Mouse (Mus musculus): Measurements from ENCODE around the gene Srsf3. TPM values are rescaled to one million over a fixed set of nuclear protein-coding genes. Genes with fewer than 3 reads are reported as not detected.

Srsf3 gene
- polyA plus RNA-seq (2017; shearing (Covaris generic)), result 589 TPM

DNA sequence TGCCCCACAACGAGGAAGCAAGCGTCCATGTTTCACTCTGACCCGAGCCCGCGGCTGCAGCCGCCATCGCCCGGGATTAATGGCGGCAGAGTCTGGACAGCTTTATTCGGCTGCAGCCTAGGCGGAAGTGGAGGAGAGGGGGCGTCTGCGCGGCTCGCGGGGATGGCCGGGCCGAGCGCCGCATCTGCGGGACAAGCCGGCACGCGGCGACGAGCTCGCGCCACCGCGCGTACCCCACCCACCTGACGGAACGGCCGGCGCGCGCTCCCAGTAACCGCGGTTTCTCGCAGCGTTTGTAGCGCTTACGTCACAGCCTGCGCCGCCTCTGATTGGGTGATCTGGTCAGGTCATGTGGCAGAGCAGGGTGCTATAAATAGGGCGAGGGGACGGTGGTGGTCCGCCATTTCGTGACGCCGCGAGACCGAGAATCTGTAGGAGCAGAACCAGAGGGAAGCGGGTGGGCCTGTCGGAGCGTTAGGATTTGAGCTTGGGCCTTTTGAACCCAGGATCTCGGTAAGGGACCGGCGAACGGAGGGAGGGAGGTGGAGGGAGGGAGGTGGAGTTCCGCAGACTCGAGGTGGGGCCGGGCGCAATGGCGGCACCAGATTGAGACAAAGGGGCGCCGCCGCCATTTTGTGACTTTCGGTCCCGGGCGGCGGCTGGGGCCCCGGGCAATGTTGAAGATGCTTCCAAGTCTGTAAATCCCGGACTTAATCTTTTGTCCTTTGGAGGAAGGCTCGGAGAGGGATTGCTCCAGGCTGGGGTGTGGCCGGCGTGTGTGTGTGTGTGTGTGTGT lies at the start of gene Srsf3:
TSS of gene Srsf3 (plus strand) at position 355 of the 796 bp plus-strand sequence.

DNA sequence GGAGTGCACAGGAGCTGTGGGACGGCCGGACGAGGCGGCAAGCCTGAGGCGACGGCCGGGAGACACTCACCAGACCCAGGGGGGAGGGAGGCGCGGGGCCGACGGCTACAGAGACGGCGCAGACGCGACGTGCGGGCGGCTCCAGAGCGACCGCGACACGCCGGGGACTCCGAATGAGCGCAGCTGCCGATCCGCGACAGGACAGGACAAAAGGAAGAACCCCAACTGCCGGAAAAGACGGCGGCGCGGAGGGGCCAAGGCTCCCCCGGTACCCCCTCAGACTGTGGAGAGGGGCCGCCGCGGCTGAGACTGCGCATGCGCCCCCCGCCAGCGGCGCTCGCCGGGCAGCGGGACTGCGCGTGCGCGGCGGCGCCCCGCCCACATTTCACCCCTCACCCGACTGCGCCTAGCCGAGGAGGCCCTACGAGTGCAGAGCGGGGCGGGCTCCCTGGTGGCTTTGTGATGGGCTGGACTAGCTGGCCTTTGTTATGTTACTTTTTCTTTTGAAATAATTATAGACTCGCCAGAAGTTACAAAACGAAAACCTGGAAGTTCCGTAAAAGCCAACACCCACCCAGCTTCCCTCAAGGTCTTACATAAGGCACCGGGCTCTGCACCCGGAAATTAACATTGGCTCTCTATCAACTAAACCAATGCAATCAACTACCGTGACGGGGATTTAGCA lies 24.6 kb upstream of the Srsf3 start, which contains the start of gene Stk38:
TSS of gene Stk38 (minus strand) at position 355 of the 685 bp plus-strand sequence.

DNA sequence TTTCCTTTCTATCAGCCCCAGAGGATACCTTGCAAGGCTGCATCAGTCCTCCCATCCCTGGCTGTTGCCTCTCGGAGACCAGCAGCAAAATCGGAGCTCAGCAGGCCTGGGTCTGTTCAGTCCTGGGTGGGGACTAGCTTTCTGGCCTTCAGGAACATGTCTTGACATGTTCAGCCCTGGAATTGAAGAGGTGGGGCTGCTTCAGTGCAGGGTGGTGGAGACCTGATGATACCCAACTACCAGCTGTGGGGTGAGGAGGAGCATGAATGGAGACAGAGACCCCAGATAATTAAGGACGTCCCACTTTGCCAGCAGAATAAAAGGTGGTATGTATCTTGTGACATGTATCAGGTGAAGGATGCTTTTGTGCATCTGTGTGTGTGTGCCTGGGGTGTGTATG lies 58.3 kb downstream of the Srsf3 start, which contains the start of gene Cdkn1a:
TSS of gene Cdkn1a (plus strand) at position 201 of the 400 bp plus-strand sequence.

Other genes with a start within 250 kb of the Srsf3 start
- gene Brpf3, start 231.5 kb upstream of the Srsf3 start, polyA plus RNA-seq (2017; shearing (Covaris generic)), result 2.5 TPM
- not detected for gene Pnpla1, start 174.2 kb upstream of the Srsf3 start, polyA plus RNA-seq (2017; shearing (Covaris generic))
- 3.5 TPM for gene 4930539E08Rik, start 117.3 kb upstream of the Srsf3 start, polyA plus RNA-seq (2017; shearing (Covaris generic))
- not detected for gene Pxt1, start 88.8 kb upstream of the Srsf3 start, polyA plus RNA-seq (2017; shearing (Covaris generic))
- 111 TPM for gene Kctd20, start 80.7 kb upstream of the Srsf3 start, polyA plus RNA-seq (2017; shearing (Covaris generic))
- gene Stk38, start 24.6 kb upstream of the Srsf3 start, polyA plus RNA-seq (2017; shearing (Covaris generic)), result 292 TPM
- 3.9 TPM for gene Cdkn1a, start 58.3 kb downstream of the Srsf3 start, polyA plus RNA-seq (2017; shearing (Covaris generic))
- not detected for gene Rab44, start 81.5 kb downstream of the Srsf3 start, polyA plus RNA-seq (2017; shearing (Covaris generic))
- gene Cpne5, start 205.5 kb downstream of the Srsf3 start, polyA plus RNA-seq (2017; shearing (Covaris generic)), result 1.1 TPM
- 98.4 TPM for gene Ppil1, start 231.6 kb downstream of the Srsf3 start, polyA plus RNA-seq (2017; shearing (Covaris generic))
- 151 TPM for gene BC004004, start 236.2 kb downstream of the Srsf3 start, polyA plus RNA-seq (2017; shearing (Covaris generic))

Measured in inflammation-experienced regulatory T-cells, adult 16 weeks (primary cell).